Mouse (Mus musculus): Measurements from ENCODE around the gene Chrnd. TPM values are rescaled to one million over a fixed set of nuclear protein-coding genes. Genes with fewer than 3 reads are reported as not detected.

Gene Chrnd
- not detected for polyA plus RNA-seq (2014; fragmentation: Illumina TruSeq; extraction: RNeasy Lipid Tissue Mini Kit (QIAGEN cat#74804); ENCODE audit: low replicate concordance)

GRCm38 (mm10) chr1:87190429-87190828, at the start of gene Chrnd:
Chrnd (plus strand) TSS chr1:87190607.

GRCm38 (mm10) chr1:87156199-87156587, 34.2 kb upstream of the Chrnd start, which contains the start of gene Ecel1:
Ecel1 (minus strand) TSS chr1:87156521.

GRCm38 (mm10) chr1:87183013-87183412, 7.4 kb upstream of the Chrnd start, which contains the start of gene Prss56:
Prss56 (plus strand) TSS chr1:87183313.

GRCm38 (mm10) chr1:87204465-87204864, 14.1 kb downstream of the Chrnd start, which contains the start of gene Chrng:
Chrng (plus strand) TSS chr1:87204657.

DNA sequence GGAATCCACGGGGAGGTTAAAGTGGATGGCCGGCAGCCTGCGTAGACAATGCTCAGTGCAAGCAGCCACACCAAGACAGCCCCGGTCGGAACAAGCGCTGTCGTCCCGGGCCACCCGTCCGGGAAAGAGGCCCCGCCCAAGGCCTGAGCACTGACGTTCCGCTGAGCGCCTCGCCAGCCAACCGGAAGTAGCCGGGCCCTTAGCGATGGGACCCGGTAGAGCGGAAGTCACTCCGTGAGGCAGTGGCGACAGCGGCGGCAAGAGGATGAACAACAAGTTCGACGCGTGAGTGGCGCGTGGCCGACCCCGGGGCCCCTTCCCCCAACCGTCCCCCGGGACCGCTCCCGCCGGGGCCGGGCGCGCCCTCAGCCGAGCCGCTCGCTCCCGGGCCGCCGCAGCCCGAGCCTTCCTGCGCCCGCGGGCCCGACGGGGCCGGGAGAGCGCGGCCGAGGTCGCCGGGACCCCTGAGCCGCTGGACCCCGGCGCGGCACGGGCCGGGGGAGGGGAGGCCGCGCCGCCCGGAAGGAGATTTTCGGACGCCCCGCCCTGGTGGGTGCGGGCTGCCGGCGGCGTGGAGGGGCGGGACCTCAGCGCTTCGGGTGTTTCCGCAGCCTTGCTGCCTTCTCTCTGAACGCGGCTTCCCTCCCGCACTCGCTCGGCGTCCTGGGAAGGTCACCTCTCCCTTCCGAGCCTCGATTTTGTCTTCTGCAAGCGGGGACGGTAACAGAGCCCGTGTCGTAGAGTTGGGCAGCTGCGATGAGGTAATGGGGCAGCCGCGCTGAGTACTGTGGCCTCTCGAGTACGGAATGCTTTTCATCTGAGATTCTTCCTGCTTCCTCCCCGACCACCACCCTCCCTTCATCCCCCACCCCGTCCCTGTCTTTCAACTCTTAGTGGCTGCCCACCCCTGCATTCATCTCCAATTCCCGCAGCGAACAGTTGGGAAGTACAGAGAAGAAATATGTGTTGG, 23.6 kb downstream of the Chrnd start, which contains the start of gene Eif4e2:
TSS of gene Eif4e2 (plus strand) at position 180 of the 970 bp plus-strand sequence.

Other genes with a start within 250 kb of the Chrnd start
- 0.56 TPM for gene Alppl2, start 100.7 kb upstream of the Chrnd start, polyA plus RNA-seq (2014; fragmentation: Illumina TruSeq; extraction: RNeasy Lipid Tissue Mini Kit (QIAGEN cat#74804); ENCODE audit: low replicate concordance)
- gene Alpi, start 89.0 kb upstream of the Chrnd start, polyA plus RNA-seq (2014; fragmentation: Illumina TruSeq; extraction: RNeasy Lipid Tissue Mini Kit (QIAGEN cat#74804); ENCODE audit: low replicate concordance), result 161 TPM
- gene Akp3, start 65.6 kb upstream of the Chrnd start, polyA plus RNA-seq (2014; fragmentation: Illumina TruSeq; extraction: RNeasy Lipid Tissue Mini Kit (QIAGEN cat#74804); ENCODE audit: low replicate concordance), result 179 TPM
- not detected for gene Ecel1, start 34.1 kb upstream of the Chrnd start, polyA plus RNA-seq (2014; fragmentation: Illumina TruSeq; extraction: RNeasy Lipid Tissue Mini Kit (QIAGEN cat#74804); ENCODE audit: low replicate concordance)
- not detected for gene Prss56, start 7.3 kb upstream of the Chrnd start, polyA plus RNA-seq (2014; fragmentation: Illumina TruSeq; extraction: RNeasy Lipid Tissue Mini Kit (QIAGEN cat#74804); ENCODE audit: low replicate concordance)
- gene Chrng, start 14.1 kb downstream of the Chrnd start, polyA plus RNA-seq (2014; fragmentation: Illumina TruSeq; extraction: RNeasy Lipid Tissue Mini Kit (QIAGEN cat#74804); ENCODE audit: low replicate concordance), result not detected
- gene Eif4e2, start 23.3 kb downstream of the Chrnd start, polyA plus RNA-seq (2014; fragmentation: Illumina TruSeq; extraction: RNeasy Lipid Tissue Mini Kit (QIAGEN cat#74804); ENCODE audit: low replicate concordance), result 24.5 TPM
- 2.2 TPM for gene Efhd1, start 73.8 kb downstream of the Chrnd start, polyA plus RNA-seq (2014; fragmentation: Illumina TruSeq; extraction: RNeasy Lipid Tissue Mini Kit (QIAGEN cat#74804); ENCODE audit: low replicate concordance)
- 76.6 TPM for gene Gigyf2, start 136.4 kb downstream of the Chrnd start, polyA plus RNA-seq (2014; fragmentation: Illumina TruSeq; extraction: RNeasy Lipid Tissue Mini Kit (QIAGEN cat#74804); ENCODE audit: low replicate concordance)
- gene Kcnj13, start 204.1 kb downstream of the Chrnd start, polyA plus RNA-seq (2014; fragmentation: Illumina TruSeq; extraction: RNeasy Lipid Tissue Mini Kit (QIAGEN cat#74804); ENCODE audit: low replicate concordance), result 0.56 TPM